Mouse (Mus musculus): ENCODE results near the gene Mrps30.
"Not testable (repeated sequence)": the region's sequence is repeated elsewhere in the genome, so short reads cannot be mapped to it uniquely, and the experiment has no call there.

- not testable (repeated sequence) for TF ChIP-seq POLR2A (IDR thresholded peaks at IDR 0.05; ENCODE audit: low read depth, low read length); CTCF (IDR thresholded peaks at IDR 0.05; ENCODE audit: borderline replicate concordance, insufficient read depth, low read length)
Observed at GRCm38 (mm10) chr13:118387448-118387801, 373 bp upstream of the Mrps30 start.
